Mouse (Mus musculus): ENCODE measurements around the gene Xpr1.

- no peak for TF ChIP-seq USF1 (IDR thresholded peaks at IDR 0.05; ENCODE audit: low read depth)
- no peak for TF ChIP-seq POLR2A (IDR thresholded peaks at IDR 0.05; ENCODE audit: insufficient read length, low read depth)
- no peak for TF ChIP-seq MYOD1 (IDR thresholded peaks at IDR 0.05; ENCODE audit: control insufficient read depth in 1 of 3, insufficient read length in 2 of 3, low read depth in 2 of 3)
- TF ChIP-seq E2F4 (IDR thresholded peaks at IDR 0.05; ENCODE audit: insufficient read depth), result no peak
- TF ChIP-seq MAX (IDR thresholded peaks at IDR 0.05; ENCODE audit: low read depth), result no peak
- TF ChIP-seq POLR2AphosphoS2 (IDR thresholded peaks at IDR 0.05; ENCODE audit: insufficient read length, low read depth), result no peak
- TF ChIP-seq CEBPB (IDR thresholded peaks at IDR 0.05; ENCODE audit: insufficient read depth, poor library complexity, severe bottlenecking), result no peak
- no peak for TF ChIP-seq MYOG (IDR thresholded peaks at IDR 0.05; ENCODE audit: control insufficient read depth in 1 of 3, insufficient read depth in 1 of 3, insufficient read length in 2 of 3, low read depth in 2 of 3)
- no peak for TF ChIP-seq REST (IDR thresholded peaks at IDR 0.05; ENCODE audit: insufficient read depth, insufficient read length)
- no peak for TF ChIP-seq TCF3 (IDR thresholded peaks at IDR 0.05; ENCODE audit: insufficient read length, low read depth)
These were observed 4.5 kb downstream of the Xpr1 start for GRCm38 (mm10) chr1:155412705-155413104.

All from myocyte (in vitro differentiated cells).